Comparison of ENCODE assay signal across 22 mouse cellular contexts in the genomic region with DNA sequence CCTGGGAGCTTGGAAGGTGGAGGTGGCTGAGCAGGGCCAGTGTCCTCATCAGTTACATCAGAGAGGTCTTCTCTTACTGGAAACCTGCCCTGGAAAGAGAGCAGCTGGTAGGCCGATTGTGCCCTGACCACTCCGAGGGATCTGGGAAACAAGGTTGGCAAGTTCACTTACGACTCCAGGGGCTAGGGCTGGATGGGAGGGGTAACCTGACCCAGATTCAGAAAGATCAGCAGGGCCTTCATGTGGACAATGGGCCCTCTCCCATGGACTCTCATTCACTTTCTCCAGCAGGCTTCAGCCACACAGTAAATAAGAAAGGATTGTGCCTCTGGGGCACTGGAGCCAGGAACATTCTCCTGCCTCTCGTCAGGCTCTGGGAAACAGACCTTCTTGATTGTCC. TPM values are rescaled to one million over a fixed set of nuclear protein-coding genes. Genes with fewer than 3 reads are reported as not detected.
A peak's percentile ranks its signal among the peaks of the same experiment; 100 is the strongest.
DNase-seq lines count a peak whose midpoint lies in the region; ATAC-seq and TF ChIP-seq lines count a peak whose summit lies in the region.
"Had no signal": no experiment of that assay in that cellular context is flagged by ENCODE, and none has a peak within 500 bp of the region (broad histone marks: within the 10 kb centered on the region; RNA-seq: fewer than 3 reads in every experiment).

No protein-coding gene starts in this region.

- H3K4me1 ChIP-seq in cerebellum, adult 2 months (ENCODE audit: control insufficient read depth, insufficient read depth, low read length) = peaks cover 37% of the 10 kb centered on the region

- no peaks in the 10 kb centered on the region for H3K27me3 ChIP-seq in cerebellum, adult 2 months (ENCODE audit: control insufficient read depth, insufficient read depth, low read length)
- H3K27me3 ChIP-seq: CH12.LX, Patski had no signal

- TF ChIP-seq CTCF in cerebellum, adult 2 months (IDR thresholded peaks at IDR 0.05; ENCODE audit: borderline replicate concordance, insufficient read depth, low read depth, low read length) = no peak
- TF ChIP-seq CTCF in layer of hippocampus, adult 2 months (conservative IDR thresholded peaks at IDR 0.05) = no peak

- 16% methylated on average over 4 of the region's 4 CpGs for WGBS in cerebellum, adult 2 months

- DNase-seq in cerebellum, adult 2 months = peak in 1 of 2 experiments; percentile 40
- DNase-seq in layer of hippocampus, adult 2 months (ENCODE audit: low spot score in 2 of 2) = peak in 1 of 2 experiments; percentile 45
- no peak for DNase-seq in layer of hippocampus, postnatal 25 days (ENCODE audit: extremely low spot score in 1 of 2, low spot score in 1 of 2)
- DNase-seq in cerebellum, adult 9-11 months = peak; percentile 59
- peak; percentile 36 to 41 for DNase-seq in cerebellum, postnatal 25 days
- DNase-seq in spleen, adult 12 weeks (ENCODE audit: low spot score) = no peak
- DNase-seq: adrenal gland, postnatal 14 days; gastrocnemius, postnatal 14 days; heart, postnatal 36 days had no signal

- peak overlapping the region; percentile 31 for H3K27ac ChIP-seq in cerebellum, adult 2 months (ENCODE audit: insufficient read depth, low read length)
- H3K27ac ChIP-seq in layer of hippocampus, adult 2 months = peak overlapping the region; percentile 97
- H3K27ac ChIP-seq: embryonic facial prominence, embryonic 12.5 days; forebrain, embryonic 15.5 days; heart, embryonic 13.5 days; hindbrain, embryonic 12.5 days had no signal

- no peak for ATAC-seq in cerebellum, adult (ENCODE audit: insufficient number of reproducible peaks, low FRiP score, low TSS enrichment)
- ATAC-seq: activated CD4-positive, CD25-positive, alpha-beta regulatory T cell, adult 4 months; forebrain, embryonic 15.5 days; hindbrain, embryonic 16.5 days; inflammation-experienced regulatory T-cells, adult 6 months; intestine, postnatal 0 days; Patski had no signal

- no peak for TF ChIP-seq POLR2A in cerebellum, adult 2 months (IDR thresholded peaks at IDR 0.05; ENCODE audit: borderline replicate concordance, insufficient read depth, low read length)

- H3K4me3 ChIP-seq in cerebellum, adult 2 months (replicated peaks; ENCODE audit: insufficient read depth, low read depth, low read length) = no peak overlapping the region
- no peak overlapping the region for H3K4me3 ChIP-seq in layer of hippocampus, adult 2 months
- H3K4me3 ChIP-seq: embryonic facial prominence, embryonic 12.5 days; forebrain, embryonic 15.5 days; heart, embryonic 13.5 days; hindbrain, embryonic 12.5 days had no signal

RNA-seq across cellular contexts. Expression of gene Ajm1, which starts 3.3 kb away (rescaled TPM):
- 257 and 312 TPM in 2 replicates for polyA plus RNA-seq in cerebellum, adult 2 months (2012; rRNA removed)
- total RNA-seq in layer of hippocampus, adult 2 months (2021) = 100 to 1,000 TPM; 106 to 120 TPM
- 100 to 1,000 TPM; 104 to 117 TPM for total RNA-seq in layer of hippocampus, postnatal 25 days (2021)
- total RNA-seq: granulocyte monocyte progenitor cell, adult 5-6 weeks had no signal
- polyA plus RNA-seq: heart, postnatal 0 days had no signal

RNA-seq across cellular contexts. Expression of gene Phpt1, which starts 9.8 kb away (rescaled TPM):
- polyA plus RNA-seq in cerebellum, adult 2 months (2012; rRNA removed) = 176 and 186 TPM in 2 replicates
- 10 to 100 TPM; 59.1 to 67.5 TPM for total RNA-seq in layer of hippocampus, adult 2 months (2021)
- 10 to 100 TPM; 67.9 to 75.4 TPM for total RNA-seq in layer of hippocampus, postnatal 25 days (2021)

RNA-seq across cellular contexts. Expression of gene Mamdc4, which starts 10.2 kb away (rescaled TPM):
- polyA plus RNA-seq in cerebellum, adult 2 months (2012; rRNA removed) = 3.0 and 4.4 TPM in 2 replicates
- 1 to 10 TPM; 2.8 to 3.5 TPM for total RNA-seq in layer of hippocampus, adult 2 months (2021)
- 1 to 10 TPM; 1.9 to 2.3 TPM for total RNA-seq in layer of hippocampus, postnatal 25 days (2021)

RNA-seq across cellular contexts. Expression of gene Rabl6, which starts 23.5 kb away (rescaled TPM):
- polyA plus RNA-seq in cerebellum, adult 2 months (2012; rRNA removed) = 161 and 172 TPM in 2 replicates
- total RNA-seq in layer of hippocampus, adult 2 months (2021) = 100 to 1,000 TPM; 149 to 151 TPM
- 100 to 1,000 TPM; 128 to 145 TPM for total RNA-seq in layer of hippocampus, postnatal 25 days (2021)

RNA-seq across cellular contexts. Expression of gene Edf1, which starts 27.2 kb away (rescaled TPM):
- polyA plus RNA-seq in cerebellum, adult 2 months (2012; rRNA removed) = 345 and 350 TPM in 2 replicates
- 100 to 1,000 TPM; 193 to 200 TPM for total RNA-seq in layer of hippocampus, adult 2 months (2021)
- total RNA-seq in layer of hippocampus, postnatal 25 days (2021) = 100 to 1,000 TPM; 211 to 232 TPM

Comparison
In these comparisons a context has a peak if more than half of its experiments do, and no peak if none do; other contexts are left out.
1. DNase-seq: peak in cerebellum, adult 9-11 months (single experiment) and cerebellum, postnatal 25 days (2 of 2); none in layer of hippocampus, postnatal 25 days (0 of 2) and spleen, adult 12 weeks (single experiment).